Mouse (Mus musculus) embryonic fibroblast, embryonic 13.5 days (primary cell): ENCODE measurements around the gene Fam104a.

Experiments used
- CTCF ChIP-seq: IDR thresholded peaks from 2 replicates; pipeline ENCODE4 v1.5.1; 2011; ENCODE audit warnings: mild to moderate bottlenecking, control low read depth, low read length, moderate library complexity, borderline replicate concordance; ENCODE audit not compliant: insufficient read depth
- POLR2A ChIP-seq: IDR thresholded peaks from 2 replicates; pipeline ENCODE4 v1.6.1; 2011; ENCODE audit warnings: low read depth, mild to moderate bottlenecking, control low read depth, low read length, moderate library complexity

- TF ChIP-seq CTCF: peak; percentile 98
- no peak for TF ChIP-seq POLR2A
These were observed 19.8 kb upstream of the Fam104a start for GRCm38 (mm10) chr11:113703758-113704157.
